ENCODE assay signal across 30 mouse cellular contexts in genomic region chr14:30494998-30495397, GRCm38 (mm10). TPM values are rescaled to one million over a fixed set of nuclear protein-coding genes. Genes with fewer than 3 reads are reported as not detected.
DNase-seq lines count a peak whose midpoint lies in the region; ATAC-seq and TF ChIP-seq lines count a peak whose summit lies in the region.
"Had no signal": no experiment of that assay in that cellular context is flagged by ENCODE, and none has a peak within 500 bp of the region (broad histone marks: within the 10 kb centered on the region; RNA-seq: fewer than 3 reads in every experiment).

No protein-coding gene starts in this region.

- no peak overlapping the region for H3K4me3 ChIP-seq in forebrain, embryonic 15.5 days
- no peak overlapping the region for H3K4me3 ChIP-seq in forebrain, embryonic 10.5 days
- H3K4me3 ChIP-seq in heart, embryonic 12.5 days: no peak overlapping the region
- H3K4me3 ChIP-seq in lung, embryonic 14.5 days (ENCODE audit: low read depth, low read length): no peak overlapping the region
- H3K4me3 ChIP-seq: embryonic facial prominence, embryonic 12.5 days; hindbrain, embryonic 13.5 days; liver, embryonic 12.5 days; neural tube, embryonic 15.5 days had no signal

- H3K9ac ChIP-seq in forebrain, embryonic 15.5 days (replicated peaks): no peak overlapping the region
- no peak overlapping the region for H3K9ac ChIP-seq in heart, embryonic 12.5 days
- no peak overlapping the region for H3K9ac ChIP-seq in lung, embryonic 14.5 days
- H3K9ac ChIP-seq: embryonic facial prominence, embryonic 12.5 days; hindbrain, embryonic 13.5 days; liver, embryonic 12.5 days; liver, postnatal 0 days; neural tube, embryonic 15.5 days had no signal

- no peak overlapping the region for H3K4me2 ChIP-seq in forebrain, embryonic 15.5 days (replicated peaks)
- peak overlapping the region; percentile 35 for H3K4me2 ChIP-seq in heart, embryonic 12.5 days
- H3K4me2 ChIP-seq in lung, embryonic 14.5 days: no peak overlapping the region
- H3K4me2 ChIP-seq: embryonic facial prominence, embryonic 12.5 days; hindbrain, embryonic 13.5 days; liver, embryonic 12.5 days; neural tube, embryonic 15.5 days had no signal

- 41% methylated on average over 6 of the region's 6 CpGs for WGBS in forebrain, embryonic 15.5 days
- 77% methylated on average over 6 of the region's 6 CpGs for WGBS in forebrain, embryonic 10.5 days
- 18% methylated on average over 6 of the region's 6 CpGs for WGBS in heart, embryonic 12.5 days
- WGBS in lung, embryonic 14.5 days: 38% methylated on average over 6 of the region's 6 CpGs

- H3K27me3 ChIP-seq in forebrain, embryonic 15.5 days: no peaks in the 10 kb centered on the region
- H3K27me3 ChIP-seq in forebrain, embryonic 10.5 days (ENCODE audit: poor library complexity, severe bottlenecking): no peaks in the 10 kb centered on the region
- H3K27me3 ChIP-seq in heart, embryonic 12.5 days (replicated peaks): no peaks in the 10 kb centered on the region
- no peaks in the 10 kb centered on the region for H3K27me3 ChIP-seq in lung, embryonic 14.5 days (ENCODE audit: insufficient read depth, low read length)
- H3K27me3 ChIP-seq: embryonic facial prominence, embryonic 12.5 days; hindbrain, embryonic 13.5 days; liver, embryonic 12.5 days; neural tube, embryonic 15.5 days had no signal

- DNase-seq in forebrain, embryonic 10.5 days (ENCODE audit: extremely low spot score, low spot score): no peak
- DNase-seq in heart, postnatal 4 days: no peak
- peak; percentile 15 for DNase-seq in lung, embryonic 14.5 days
- DNase-seq in lung, postnatal 14 days: no peak
- DNase-seq: adrenal gland, postnatal 25 days; cerebellum, adult 8-10 months; embryo, embryonic 11 days; gastrocnemius, postnatal 25 days; kidney, adult 8-10 months; kidney, postnatal 4 days; layer of hippocampus, postnatal 36 days; left cerebral cortex, postnatal 4 days; liver, postnatal 0 days; midbrain, embryonic 14.5 days; retina, postnatal 1 day; right cerebral cortex, postnatal 14 days; thymus, adult 18-20 months; thymus, postnatal 25 days had no signal

- peaks cover 22% of the 10 kb centered on the region for H3K36me3 ChIP-seq in forebrain, embryonic 15.5 days
- H3K36me3 ChIP-seq in forebrain, embryonic 10.5 days (replicated peaks): peaks cover 95% of the 10 kb centered on the region
- H3K36me3 ChIP-seq in heart, embryonic 12.5 days: peaks cover 30% of the 10 kb centered on the region
- peaks cover 60% of the 10 kb centered on the region for H3K36me3 ChIP-seq in lung, embryonic 14.5 days (ENCODE audit: insufficient read depth)

- H3K27ac ChIP-seq in forebrain, embryonic 15.5 days (replicated peaks): peak overlapping the region; percentile 13
- no peak overlapping the region for H3K27ac ChIP-seq in forebrain, embryonic 10.5 days
- H3K27ac ChIP-seq in heart, embryonic 12.5 days (ENCODE audit: poor library complexity, severe bottlenecking): peak overlapping the region; percentile 73
- H3K27ac ChIP-seq in lung, embryonic 14.5 days (ENCODE audit: low read depth): peak overlapping the region; percentile 64; the same call in 1 of the 2 replicates
- H3K27ac ChIP-seq: embryonic facial prominence, embryonic 12.5 days; hindbrain, embryonic 13.5 days; kidney, postnatal 0 days; liver, embryonic 12.5 days; macrophage; neural tube, embryonic 15.5 days had no signal

- no peak for ATAC-seq in forebrain, embryonic 15.5 days (replicated peaks)
- ATAC-seq in heart, embryonic 12.5 days (ENCODE audit: insufficient number of reproducible peaks, low FRiP score): no peak
- ATAC-seq in lung, embryonic 14.5 days (ENCODE audit: insufficient read depth): no peak; the same call in 1 of the 2 replicates
- peak; percentile 34 for ATAC-seq in megakaryocyte-erythroid progenitor cell, adult 5-6 weeks (replicated peaks; ENCODE audit: low FRiP score, low TSS enrichment, poor library complexity, severe bottlenecking)
- ATAC-seq: CD4-positive, CD25-positive, alpha-beta regulatory T cell, adult 4 months; intestine, embryonic 16.5 days; liver, embryonic 12.5 days; liver, postnatal 0 days; lung, postnatal 0 days had no signal

- no peaks in the 10 kb centered on the region for H3K9me3 ChIP-seq in forebrain, embryonic 15.5 days
- no peaks in the 10 kb centered on the region for H3K9me3 ChIP-seq in forebrain, embryonic 10.5 days
- H3K9me3 ChIP-seq in heart, embryonic 12.5 days (replicated peaks): peaks cover 3% of the 10 kb centered on the region; the same call in 1 of the 2 replicates
- H3K9me3 ChIP-seq in lung, embryonic 14.5 days (ENCODE audit: low read depth, low read length): no peaks in the 10 kb centered on the region
- H3K9me3 ChIP-seq: embryonic facial prominence, embryonic 12.5 days; hindbrain, embryonic 13.5 days; liver, embryonic 12.5 days; neural tube, embryonic 15.5 days had no signal

- TF ChIP-seq CTCF in lung, embryonic 14.5 days (IDR thresholded peaks at IDR 0.05; ENCODE audit: low read depth): no peak

- H3K4me1 ChIP-seq in forebrain, embryonic 15.5 days: peaks cover 25% of the 10 kb centered on the region
- no peaks in the 10 kb centered on the region for H3K4me1 ChIP-seq in forebrain, embryonic 10.5 days
- H3K4me1 ChIP-seq in heart, embryonic 12.5 days (replicated peaks): peaks cover 55% of the 10 kb centered on the region
- no peaks in the 10 kb centered on the region for H3K4me1 ChIP-seq in lung, embryonic 14.5 days (ENCODE audit: insufficient read depth)
- H3K4me1 ChIP-seq: embryonic facial prominence, embryonic 12.5 days; hindbrain, embryonic 13.5 days; neural tube, embryonic 15.5 days had no signal

RNA-seq across cellular contexts. Expression of gene Cacna1d, which starts 3.7 kb away (rescaled TPM):
- polyA plus RNA-seq in forebrain, embryonic 15.5 days (2015; fragmentation: Nextera tagmentation; extraction: Ambion mirVana): 7.1 and 8.2 TPM in 2 replicates
- 1.3 TPM in 2 replicates for polyA plus RNA-seq in forebrain, embryonic 10.5 days (2016; fragmentation: Nextera tagmentation; extraction: Ambion mirVana)
- polyA plus RNA-seq in heart, embryonic 12.5 days (2016; fragmentation: Nextera tagmentation; extraction: Ambion mirVana): 10.0 and 10.3 TPM in 2 replicates
- total RNA-seq in heart, postnatal 4 days (2021): 10 to 100 TPM in 1 of 2 experiments, 1 to 10 TPM in 1; 9.6 to 12.5 TPM
- polyA plus RNA-seq in lung, embryonic 14.5 days (2014; fragmentation: Nextera tagmentation; extraction: Ambion mirVana): 10.5 and 10.9 TPM in 2 replicates
- total RNA-seq in megakaryocyte-erythroid progenitor cell, adult 5-6 weeks (2014; fragmentation: Nextera tagmentation): 0.62 and 4.9 TPM in 2 replicates
- 0.05 and 1.3 TPM in 2 replicates for total RNA-seq in megakaryocyte-erythroid progenitor cell, adult 5-6 weeks (2017)

RNA-seq across cellular contexts. Expression of gene Dcp1a, which starts 15.7 kb away (rescaled TPM):
- 19.2 and 21.2 TPM in 2 replicates for polyA plus RNA-seq in forebrain, embryonic 15.5 days (2015; fragmentation: Nextera tagmentation; extraction: Ambion mirVana)
- polyA plus RNA-seq in forebrain, embryonic 10.5 days (2016; fragmentation: Nextera tagmentation; extraction: Ambion mirVana): 33.8 and 34.9 TPM in 2 replicates
- 21.8 and 25.5 TPM in 2 replicates for polyA plus RNA-seq in heart, embryonic 12.5 days (2016; fragmentation: Nextera tagmentation; extraction: Ambion mirVana)
- total RNA-seq in heart, postnatal 4 days (2021): 10 to 100 TPM; 19.2 to 20.0 TPM
- polyA plus RNA-seq in lung, embryonic 14.5 days (2014; fragmentation: Nextera tagmentation; extraction: Ambion mirVana): 34.4 and 35.0 TPM in 2 replicates
- 35.9 and 49.6 TPM in 2 replicates for total RNA-seq in megakaryocyte-erythroid progenitor cell, adult 5-6 weeks (2014; fragmentation: Nextera tagmentation)
- 25.8 and 32.0 TPM in 2 replicates for total RNA-seq in megakaryocyte-erythroid progenitor cell, adult 5-6 weeks (2017)

RNA-seq across cellular contexts. Expression of gene Tkt, which starts 53.2 kb away (rescaled TPM):
- 327 and 333 TPM in 2 replicates for polyA plus RNA-seq in forebrain, embryonic 15.5 days (2015; fragmentation: Nextera tagmentation; extraction: Ambion mirVana)
- 338 and 351 TPM in 2 replicates for polyA plus RNA-seq in forebrain, embryonic 10.5 days (2016; fragmentation: Nextera tagmentation; extraction: Ambion mirVana)
- polyA plus RNA-seq in heart, embryonic 12.5 days (2016; fragmentation: Nextera tagmentation; extraction: Ambion mirVana): 85.7 and 90.4 TPM in 2 replicates
- 10 to 100 TPM; 67.9 to 69.2 TPM for total RNA-seq in heart, postnatal 4 days (2021)
- polyA plus RNA-seq in lung, embryonic 14.5 days (2014; fragmentation: Nextera tagmentation; extraction: Ambion mirVana): 145 and 152 TPM in 2 replicates
- 485 and 613 TPM in 2 replicates for total RNA-seq in megakaryocyte-erythroid progenitor cell, adult 5-6 weeks (2014; fragmentation: Nextera tagmentation)
- 500 and 571 TPM in 2 replicates for total RNA-seq in megakaryocyte-erythroid progenitor cell, adult 5-6 weeks (2017)
